Mouse (Mus musculus): ENCODE results near the gene Pigr.

GRCm38 (mm10) chr1:130894468-130894867 is 68.0 kb downstream of the Pigr start:
- TF ChIP-seq POLR2A (IDR thresholded peaks at IDR 0.05; ENCODE audit: insufficient read depth, low read length) (no peak), CTCF (IDR thresholded peaks at IDR 0.05; ENCODE audit: low read depth, low read length) (no peak)

Data from ES-Bruce4 (cell line).